Mouse (Mus musculus) frontal cortex, postnatal 36 days (tissue): ENCODE results near the gene Gbf1.

ENCODE experiments used
- DNase-seq, 2 experiments: peaks; one replicate each; pipeline ENCODE4 v3.0.0; 2022; ENCODE audit warnings: low spot score in 2 of 2

Gene Gbf1

DNA sequence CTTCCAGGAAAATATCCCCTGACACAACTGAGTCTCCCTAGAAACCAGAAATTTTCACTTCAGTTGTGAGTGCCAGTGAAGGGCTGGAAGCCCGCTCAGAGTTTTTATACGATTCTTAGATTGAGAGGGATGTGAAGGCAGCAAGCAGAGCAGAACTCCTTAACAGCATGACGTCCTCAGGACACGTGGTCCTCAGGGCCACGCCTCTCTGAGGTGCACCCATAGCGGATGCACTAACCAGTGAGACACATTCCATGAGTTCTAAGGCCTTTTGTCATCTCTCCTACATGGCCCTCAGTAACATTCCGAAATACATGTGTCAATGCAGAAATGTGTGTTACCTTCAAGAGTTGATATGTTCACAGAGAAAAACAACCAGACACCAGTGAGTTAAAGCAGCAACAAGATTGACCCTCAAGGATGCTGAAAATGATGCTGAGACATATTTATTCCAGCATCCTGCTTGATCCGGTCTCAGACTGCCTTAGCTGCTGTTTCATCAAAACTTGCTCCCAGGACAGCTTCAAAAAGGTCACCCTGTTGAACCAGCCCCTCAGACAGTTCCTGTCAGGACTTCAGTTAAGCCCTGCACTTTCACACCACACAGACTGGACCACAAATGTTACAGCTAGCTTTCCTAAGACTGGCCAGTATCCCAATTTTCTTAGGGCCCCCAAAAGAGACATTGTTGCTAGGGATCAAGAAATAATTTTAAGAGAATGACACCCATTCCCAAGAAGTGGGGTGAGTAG, 148.2 kb downstream of the Gbf1 start:
- no peak for DNase-seq

GRCm38 (mm10) chr19:46302551-46302950, 150.2 kb downstream of the Gbf1 start:
- no peak for DNase-seq

DNA sequence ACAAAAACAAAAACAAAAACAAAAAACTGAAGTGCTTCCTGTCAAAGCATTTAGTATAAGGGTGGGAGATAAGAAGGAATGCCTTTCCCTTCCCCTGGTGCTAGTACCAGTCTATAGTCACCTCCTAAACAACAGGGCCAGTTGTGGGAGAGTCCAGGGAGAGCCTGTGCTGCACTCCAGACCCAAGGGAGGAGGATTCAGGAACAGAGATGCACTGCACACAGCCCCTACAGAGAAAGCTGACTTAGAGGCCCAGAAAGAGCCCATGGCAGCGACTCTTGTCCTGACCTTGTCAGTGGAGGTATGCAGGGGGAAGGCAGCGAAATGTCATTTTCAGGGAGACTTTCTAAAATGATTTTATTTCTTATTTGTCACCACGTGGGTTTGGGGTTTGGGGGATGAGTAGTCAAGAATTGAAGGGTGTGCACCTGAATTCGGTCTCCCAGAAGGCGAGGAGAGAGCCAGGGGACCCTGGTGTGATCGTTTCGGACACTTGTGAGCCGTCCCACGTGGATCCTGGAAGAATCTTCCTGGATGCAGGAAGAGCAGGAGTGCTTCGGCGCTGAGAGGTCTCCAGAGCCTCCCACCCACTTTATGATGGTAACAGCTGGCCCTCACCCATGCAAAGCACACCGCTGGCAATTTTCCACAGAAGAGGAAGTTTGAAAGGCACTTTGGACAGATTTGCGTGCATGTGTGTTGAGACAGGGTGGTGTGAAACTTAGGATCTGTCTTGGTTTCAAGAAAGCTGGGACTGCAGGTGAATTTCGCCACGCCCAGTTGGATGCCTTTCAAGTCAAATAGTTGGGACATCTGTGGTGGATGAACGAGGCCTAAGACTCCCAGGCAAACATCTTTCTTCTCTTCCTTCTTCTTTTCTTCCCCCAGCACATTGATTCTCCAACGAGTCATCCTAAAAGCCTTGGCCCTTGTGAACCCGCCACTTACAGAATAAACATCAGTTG, 151.2 kb downstream of the Gbf1 start:
- no peak for DNase-seq

DNA sequence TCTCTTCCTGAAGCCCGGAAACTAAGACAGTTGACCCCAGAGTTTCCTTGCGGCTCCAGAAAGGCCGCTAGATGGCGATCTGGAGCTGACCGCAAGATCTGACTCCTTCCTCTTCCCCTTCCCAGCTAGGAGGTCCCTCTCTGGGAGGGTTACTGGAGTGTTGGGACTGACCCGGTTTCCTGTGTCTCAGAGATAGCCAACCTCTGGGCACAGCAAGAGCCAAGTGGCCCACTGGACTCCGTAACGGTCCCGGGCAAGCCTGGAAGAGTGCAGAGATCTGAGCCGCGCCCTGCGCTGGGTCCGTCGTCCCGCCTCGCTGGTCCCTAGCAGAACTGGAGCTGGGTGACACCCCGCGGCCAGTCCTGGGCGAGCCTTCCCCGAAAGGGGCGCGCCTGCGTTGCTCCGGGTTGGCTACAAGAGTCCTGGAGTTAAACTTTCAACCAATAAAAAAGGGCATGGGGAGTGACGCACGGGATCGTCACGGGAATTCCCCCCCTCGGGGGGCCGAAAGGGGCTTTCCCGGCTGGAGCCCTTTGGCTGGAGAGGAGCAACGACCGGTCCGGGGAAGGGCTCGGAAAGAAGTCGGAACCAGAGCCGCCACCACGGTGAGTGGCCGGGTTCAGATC, 152.0 kb downstream of the Gbf1 start, which contains the start of gene Nfkb2:
Gene Nfkb2, plus strand, starts transcription at position 105 of the 626 bp plus-strand sequence.
- DNase-seq, result peak; percentile 72 to 80

DNA sequence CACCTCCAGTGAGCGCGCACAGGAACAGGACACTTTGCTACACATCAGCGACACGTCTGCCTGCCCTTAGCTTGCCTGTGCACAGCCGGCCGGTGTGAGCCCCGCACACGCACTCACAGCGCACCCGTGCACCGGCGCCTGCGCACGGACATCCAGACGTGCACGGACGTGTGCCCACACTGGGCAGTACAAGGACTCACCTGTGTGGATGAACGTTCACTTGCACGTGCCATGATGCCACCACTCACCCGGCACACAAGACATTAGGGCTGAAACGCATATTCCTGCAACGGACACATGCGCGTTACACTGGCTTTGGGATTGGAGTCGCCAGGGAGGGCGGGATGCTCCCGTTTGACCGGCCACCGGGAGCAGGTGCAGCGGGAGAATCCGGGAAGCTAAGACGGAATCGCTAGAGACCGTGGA, 152.6 kb downstream of the Gbf1 start:
- DNase-seq, result no peak

DNA sequence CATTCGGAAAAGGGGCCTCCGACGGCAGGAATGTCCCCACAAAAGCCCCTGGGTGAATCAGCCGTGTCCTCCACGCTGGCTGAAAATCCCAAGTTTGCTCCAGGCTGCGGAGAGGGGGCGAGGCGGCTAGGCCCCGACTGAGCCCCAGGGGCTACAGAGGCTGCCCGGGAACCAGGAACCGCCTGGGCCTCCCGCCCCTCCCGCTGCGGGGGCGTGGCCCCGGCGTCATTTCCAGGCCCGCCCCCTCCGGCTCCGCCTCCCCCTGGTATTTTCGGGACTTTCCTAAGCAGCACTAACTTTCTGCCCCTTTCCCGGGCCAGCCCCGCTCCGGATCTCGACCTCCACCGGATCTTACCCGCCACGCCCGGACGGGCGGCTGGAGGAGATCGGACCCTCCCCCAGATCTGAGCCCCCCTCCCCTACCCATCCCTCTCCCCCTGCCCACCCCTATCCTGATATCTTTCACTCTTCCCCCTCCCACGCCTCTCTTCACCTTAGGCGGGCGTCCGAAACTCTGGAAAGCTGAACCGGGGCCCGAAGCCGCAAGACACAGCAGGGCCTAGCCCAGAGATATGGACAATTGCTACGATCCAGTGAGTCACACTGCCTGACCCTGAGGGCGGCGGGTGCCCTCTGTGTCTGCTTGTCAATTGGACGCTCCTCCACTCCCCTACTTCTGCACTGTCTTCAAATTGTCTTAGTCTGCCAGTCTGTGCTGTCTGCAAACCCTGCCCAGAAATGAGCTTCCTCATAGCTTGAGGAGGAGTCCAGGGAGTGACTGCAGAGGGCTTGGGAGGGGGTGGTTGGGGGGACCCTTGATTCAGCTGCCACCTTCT, 153.3 kb downstream of the Gbf1 start:
- peak in 1 of 2 experiments; percentile 60 for DNase-seq

GRCm38 (mm10) chr19:46306268-46306610, 153.9 kb downstream of the Gbf1 start:
- no peak for DNase-seq

DNA sequence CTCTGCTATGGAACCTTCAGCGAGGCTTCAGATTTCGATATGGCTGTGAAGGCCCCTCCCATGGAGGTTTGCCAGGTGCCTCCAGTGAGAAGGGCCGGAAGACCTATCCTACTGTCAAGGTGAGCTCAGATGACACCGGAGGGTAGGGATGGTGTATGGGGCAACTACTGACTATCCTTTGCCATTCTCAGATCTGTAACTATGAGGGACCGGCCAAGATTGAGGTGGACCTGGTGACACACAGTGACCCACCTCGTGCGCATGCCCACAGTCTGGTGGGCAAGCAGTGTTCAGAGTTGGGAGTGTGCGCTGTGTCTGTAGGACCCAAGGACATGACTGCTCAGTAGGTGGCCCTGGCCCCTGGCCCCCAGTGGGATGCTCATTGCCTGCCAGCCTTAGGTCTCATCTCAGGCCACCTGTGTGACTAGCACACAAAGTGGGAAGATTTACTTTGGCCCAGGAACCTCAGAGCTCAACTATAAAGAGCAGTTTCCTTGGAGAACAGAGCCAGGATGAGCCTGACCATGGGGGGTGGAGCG, 154.5 kb downstream of the Gbf1 start:
- no peak for DNase-seq

DNA sequence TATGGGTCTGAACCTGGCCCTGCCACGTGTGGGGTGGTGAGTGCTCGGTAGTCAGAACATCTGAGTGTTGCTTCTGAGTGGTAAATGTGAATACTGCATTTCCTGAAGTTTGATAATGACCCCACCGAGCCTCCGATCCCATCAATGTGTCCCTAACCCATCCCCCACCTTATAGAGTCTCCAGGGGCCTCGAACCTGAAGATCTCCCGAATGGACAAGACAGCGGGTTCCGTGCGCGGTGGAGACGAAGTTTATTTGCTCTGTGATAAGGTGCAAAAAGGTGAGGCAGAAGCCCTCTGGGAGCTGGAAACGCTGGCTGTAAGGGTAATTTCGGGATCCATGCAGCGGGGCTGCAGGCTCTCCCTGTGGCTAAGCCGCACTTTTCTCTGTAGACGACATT, 155.5 kb downstream of the Gbf1 start:
- DNase-seq, result no peak

- no peak for DNase-seq
Measured at GRCm38 (mm10) chr19:46308303-46308702, 156.0 kb downstream of the Gbf1 start.

- peak; percentile 85 to 89 for DNase-seq
Measured at GRCm38 (mm10) chr19:46308706-46309435, 156.6 kb downstream of the Gbf1 start.

- DNase-seq, result peak in 1 of 2 experiments; percentile 5
Measured at GRCm38 (mm10) chr19:46309651-46310305, 157.5 kb downstream of the Gbf1 start.

- peak in 1 of 2 experiments; percentile 1 for DNase-seq
Measured at GRCm38 (mm10) chr19:46310312-46310865, 158.1 kb downstream of the Gbf1 start.

GRCm38 (mm10) chr19:46311341-46311740, 159.0 kb downstream of the Gbf1 start:
- no peak for DNase-seq

DNA sequence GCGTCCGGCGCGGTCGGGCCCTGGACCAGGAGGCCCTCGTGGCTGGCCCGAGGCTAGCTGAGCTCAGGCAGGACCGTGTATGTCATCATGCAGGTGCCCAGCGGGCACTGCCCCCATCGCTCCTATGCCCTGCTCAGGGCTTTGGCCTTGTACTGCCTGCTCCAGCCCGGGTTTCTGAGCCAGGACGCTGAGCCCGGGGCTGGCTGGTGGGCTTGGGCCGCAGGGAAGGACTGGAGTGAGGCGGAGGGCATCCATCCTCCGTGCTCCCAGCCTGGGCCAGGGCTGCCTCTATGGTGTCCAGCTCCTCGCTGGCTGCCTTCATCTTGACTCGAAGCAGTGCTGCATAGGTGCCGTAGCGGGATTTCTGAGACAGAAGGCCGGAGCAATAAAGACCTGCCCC, 160.3 kb downstream of the Gbf1 start:
- no peak for DNase-seq

DNA sequence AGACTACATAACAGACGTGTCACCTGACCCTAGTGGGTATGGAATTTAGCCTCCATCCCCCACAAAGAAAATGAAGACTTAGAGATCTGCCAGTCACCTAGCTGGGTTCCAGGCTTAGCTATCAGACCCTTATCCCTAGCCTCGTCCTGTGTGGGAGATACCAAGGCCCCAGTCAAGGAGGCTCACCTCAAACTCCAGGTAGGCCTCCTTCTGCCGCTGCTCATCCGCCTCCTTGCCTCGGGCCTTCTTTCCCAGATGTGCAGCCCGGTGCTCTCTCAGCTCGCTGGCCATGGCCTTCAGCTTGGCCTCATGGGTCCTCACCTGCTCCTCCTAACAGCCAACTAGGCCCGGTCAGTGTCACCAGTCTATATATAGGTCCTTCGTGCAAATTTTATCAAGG, 160.8 kb downstream of the Gbf1 start:
- no peak for DNase-seq

GRCm38 (mm10) chr19:46313591-46313990, 161.3 kb downstream of the Gbf1 start:
- DNase-seq, result no peak

DNA sequence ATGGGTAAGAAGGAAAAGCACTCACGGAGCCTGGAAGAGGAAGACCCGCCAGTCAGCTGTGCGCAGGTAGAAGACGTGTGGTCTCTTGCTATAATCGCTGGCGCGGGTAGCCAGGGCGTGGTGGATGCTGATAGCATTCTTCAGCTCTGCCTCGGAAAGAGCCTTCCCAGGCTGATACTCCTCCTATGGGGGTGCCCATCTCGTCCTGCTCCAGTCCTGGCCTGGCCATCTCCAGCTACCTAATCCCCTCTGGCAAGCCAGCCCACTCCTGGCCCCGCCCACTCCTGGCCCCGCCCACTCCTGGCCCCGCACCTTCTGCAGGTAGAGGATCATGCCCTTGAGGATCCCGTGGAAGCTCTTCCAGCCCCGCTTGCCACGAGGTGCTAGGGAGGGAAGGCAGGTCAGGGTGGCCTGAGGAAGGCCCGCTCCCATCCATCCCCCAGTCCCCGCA, 161.9 kb downstream of the Gbf1 start:
- DNase-seq, result no peak
